Mouse (Mus musculus) c-Kit-positive CD71-positive TER-119-negative erythroid progenitor cells, embryonic 14.5 days (primary cell): ENCODE results near the gene Nampt.

Experiments
- DNase-seq: peaks from one replicate; pipeline ENCODE4 v3.0.0-alpha.2; 2013; ENCODE audit warnings: low read depth

Nampt gene

GRCm38 (mm10) chr12:32901005-32901404 is 81.7 kb downstream of the Nampt start:
- no peak for DNase-seq
